Mouse (Mus musculus): ENCODE measurements around the gene Pik3r1.

DNA sequence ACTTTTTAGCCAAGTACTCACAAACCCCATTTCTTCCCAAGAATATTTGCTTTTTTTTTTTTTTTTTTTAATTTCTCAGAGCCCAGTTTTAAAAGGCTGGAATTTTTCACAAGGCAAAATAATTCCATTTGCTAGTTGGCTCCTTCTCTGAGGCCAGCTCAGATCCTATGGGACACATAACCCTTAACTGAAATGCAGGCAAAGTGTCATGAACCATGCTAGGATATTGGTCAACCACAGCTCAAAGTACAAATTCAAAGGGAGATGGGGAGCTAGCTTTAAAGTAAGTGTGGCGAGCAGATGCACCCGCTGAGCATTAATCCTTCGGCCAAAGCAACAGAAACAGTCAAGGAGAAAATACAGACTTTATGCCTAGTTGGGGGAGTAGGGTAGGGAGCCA is 39.7 kb downstream of the Pik3r1 start:
- TF ChIP-seq POLR2A (IDR thresholded peaks at IDR 0.05; ENCODE audit: control insufficient read depth, extremely low read depth, insufficient read depth, low read length, poor library complexity) (no peak), CTCF (IDR thresholded peaks at IDR 0.05; ENCODE audit: borderline replicate concordance, control insufficient read depth, extremely low read depth, insufficient read depth, low read length, poor library complexity) (no peak)

Data from thymus, adult 2 months (tissue).